Mouse (Mus musculus) lung, postnatal 10 days (tissue): ENCODE results near the gene Olfr777.
"Not testable (repeated sequence)": the region's sequence is repeated elsewhere in the genome, so short reads cannot be mapped to it uniquely, and the experiment has no call there.

ENCODE experiments used
- DNase-seq: peaks from one replicate; pipeline ENCODE4 v3.0.0; 2021

Olfr777 gene

DNA sequence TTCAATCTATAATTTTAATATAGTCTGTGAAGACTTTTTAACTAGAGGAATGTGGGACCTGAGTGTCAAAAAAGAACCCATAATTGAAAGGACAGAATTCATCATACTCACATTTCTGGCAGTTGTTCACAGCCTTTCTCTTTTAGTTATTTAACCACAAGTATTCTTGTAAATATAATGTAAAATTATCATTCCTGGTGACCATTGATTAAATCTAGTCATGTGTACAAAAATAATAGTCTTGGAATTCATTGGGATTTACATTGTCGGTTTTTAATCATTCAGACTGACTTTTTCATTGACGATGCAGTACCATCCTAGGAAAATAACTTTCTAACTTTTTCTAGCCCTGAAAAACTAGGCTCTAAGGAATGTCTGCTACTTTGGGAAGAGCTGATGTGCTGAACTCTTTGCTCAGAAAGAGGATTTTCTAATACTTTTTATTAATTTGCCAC is at the start of gene Olfr777:
Olfr777 (minus strand) TSS at position 405 of the 455 bp plus-strand sequence.
- no peak for DNase-seq

DNA sequence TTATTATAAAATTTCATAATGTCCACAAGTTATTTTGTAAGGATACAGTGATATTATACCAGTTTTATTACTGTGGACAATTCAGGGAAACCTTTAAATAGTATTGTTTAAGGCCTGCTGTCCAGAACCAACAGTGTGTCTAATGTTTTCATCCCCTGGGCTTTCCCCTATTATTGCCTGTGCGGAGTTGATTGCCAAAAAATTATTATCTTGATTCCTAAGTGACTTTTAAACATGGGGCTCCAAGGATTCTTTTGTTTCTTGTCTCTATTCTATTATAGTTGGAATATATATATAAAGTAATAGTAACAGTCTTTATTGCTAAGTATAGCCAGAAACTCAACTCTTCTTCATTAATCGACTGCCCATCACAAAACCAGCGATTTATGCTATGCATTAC is 46.5 kb upstream of the Olfr777 start, which contains the start of gene Olfr780:
Olfr780 (plus strand) TSS at position 301 of the 400 bp plus-strand sequence.
- no peak for DNase-seq

DNA sequence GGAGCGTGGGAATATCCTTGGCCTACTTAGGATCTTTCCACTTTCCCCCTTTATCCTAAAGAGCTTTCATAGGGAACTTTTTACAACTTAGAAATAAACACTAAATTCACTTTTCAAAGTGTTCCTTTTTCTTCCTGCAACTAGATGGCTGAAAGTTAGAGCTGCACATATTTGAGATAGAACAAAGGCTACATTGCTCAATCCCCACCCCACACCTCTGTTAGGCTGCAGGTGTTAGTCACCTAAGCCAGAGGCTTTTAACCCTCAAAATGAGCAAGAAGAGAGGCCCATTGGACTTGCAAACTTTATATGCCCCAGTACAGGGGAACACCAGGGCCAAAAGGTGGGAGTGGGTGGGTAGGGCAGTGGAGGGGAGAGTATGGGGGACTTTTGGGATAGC is 42.2 kb upstream of the Olfr777 start:
- DNase-seq, result not testable (repeated sequence)

DNA sequence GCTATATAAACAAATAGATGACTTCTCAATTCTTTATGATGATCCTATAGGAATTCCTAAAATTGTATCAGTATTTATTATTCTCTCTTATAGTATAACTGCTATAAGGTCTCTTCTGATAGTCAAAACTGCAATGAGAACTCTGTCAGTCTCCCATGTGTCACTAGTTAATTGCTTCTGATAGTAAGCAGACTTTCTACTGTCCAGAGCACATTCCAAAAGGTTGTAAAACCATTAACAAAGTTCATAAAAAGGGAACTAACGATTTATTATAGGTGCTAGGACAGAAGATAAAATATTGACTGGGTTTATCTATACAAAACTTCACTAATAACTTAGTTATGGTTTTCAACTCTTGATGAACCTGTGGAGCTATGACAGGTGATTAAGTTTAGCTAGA is 41.7 kb upstream of the Olfr777 start:
- not testable (repeated sequence) for DNase-seq

DNA sequence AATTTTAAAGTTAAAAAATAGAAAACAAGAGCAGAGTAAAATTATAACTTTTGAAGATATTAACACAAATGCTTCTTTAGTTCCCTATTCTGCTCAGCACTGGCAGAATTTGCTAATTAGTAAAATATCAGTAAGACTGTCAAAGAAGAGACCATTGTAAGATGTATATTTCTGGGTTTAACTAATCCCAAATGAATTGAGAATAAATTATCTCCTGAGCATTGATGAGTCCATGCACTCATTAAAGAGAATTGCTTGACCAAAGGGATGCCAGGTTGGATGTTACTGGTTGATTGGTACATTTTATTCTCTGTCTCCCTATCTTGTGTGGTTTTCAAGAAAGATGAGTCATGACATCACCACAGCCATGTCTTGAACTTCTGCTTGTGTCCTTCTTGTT is 12.5 kb downstream of the Olfr777 start, which contains the start of gene Olfr776:
Olfr776 (plus strand) TSS at position 301 of the 400 bp plus-strand sequence.
- no peak for DNase-seq

DNA sequence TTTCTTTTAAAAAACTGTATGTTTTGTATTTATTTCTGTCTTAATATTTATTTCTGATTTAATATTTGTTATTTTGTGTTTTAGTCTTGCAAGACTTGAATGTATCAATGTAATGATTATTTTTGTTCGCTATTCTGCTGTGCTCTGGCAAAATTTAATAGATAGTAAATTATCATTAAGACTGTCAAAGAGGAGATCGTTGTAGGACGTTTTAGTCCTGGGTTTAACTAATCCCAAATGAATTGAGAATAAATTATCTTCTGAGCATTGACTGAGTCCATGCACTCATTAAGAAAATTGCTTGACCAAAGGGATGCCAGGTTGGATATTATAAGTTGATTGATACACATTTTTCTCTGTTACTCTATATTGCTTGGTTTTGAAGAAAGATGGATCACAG is 23.2 kb downstream of the Olfr777 start, which contains the start of gene Olfr775:
Olfr775 (plus strand) TSS at position 301 of the 400 bp plus-strand sequence.
- no peak for DNase-seq

DNA sequence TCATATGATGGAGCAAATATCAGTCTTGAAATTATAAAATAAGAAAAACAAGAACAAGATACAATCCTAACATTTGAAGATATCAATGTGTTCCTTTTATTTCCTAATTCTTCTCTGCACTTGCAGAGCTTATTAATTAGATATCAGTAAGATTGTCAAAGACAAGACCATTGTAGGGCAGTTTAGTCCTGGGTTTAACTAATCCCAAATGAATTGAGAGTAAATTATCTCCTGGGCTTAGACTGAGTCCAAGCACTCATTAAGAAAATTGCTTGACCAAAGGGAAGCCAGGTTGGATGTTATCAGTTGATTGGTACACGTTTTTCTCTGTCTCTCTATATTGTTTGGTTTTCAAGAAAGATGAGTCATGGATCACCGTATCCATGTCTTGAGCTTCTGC is 35.4 kb downstream of the Olfr777 start, which contains the start of gene Olfr774:
Olfr774 (plus strand) TSS at position 301 of the 400 bp plus-strand sequence.
- DNase-seq, result no peak

DNA sequence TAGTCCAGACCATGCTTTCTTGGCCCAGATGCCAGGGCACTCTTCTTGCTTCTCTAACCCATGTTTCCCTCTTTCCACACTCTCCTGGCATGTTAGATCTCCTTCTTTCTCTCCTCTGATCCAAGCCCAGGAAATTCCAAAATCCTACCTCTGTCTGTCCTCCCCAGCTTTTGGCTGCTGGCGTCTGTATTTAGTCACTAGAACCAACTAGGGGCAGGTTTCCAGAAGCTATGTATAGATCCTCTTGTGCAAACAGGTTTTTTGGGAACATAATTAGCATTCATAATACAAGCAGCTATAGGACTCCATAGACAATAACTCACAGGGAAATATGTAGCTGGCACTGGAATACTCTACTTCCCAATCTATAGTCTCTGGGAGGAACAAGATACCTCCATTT is 40.5 kb downstream of the Olfr777 start:
- no peak for DNase-seq
